Mouse (Mus musculus) limb, embryonic 12.5 days (tissue): Measurements from ENCODE around the gene Hyal3. TPM values are rescaled to one million over a fixed set of nuclear protein-coding genes. Genes with fewer than 3 reads are reported as not detected.
A peak's percentile ranks its signal among the peaks of the same experiment; 100 is the strongest.

Source experiments
- ATAC-seq: fragments of 200-750 bp; cut with Nextera tagmentation; 2 replicates; pipeline ENCODE4 v1.8.0; 2017; ENCODE audit warnings: low read depth, moderate TSS enrichment; ENCODE audit not compliant: insufficient number of reproducible peaks, insufficient read depth, low FRiP score, low TSS enrichment
- H3K27ac ChIP-seq: fragments of 300-500 bp; sonication (generic); 2 replicates; pipeline ENCODE4 v1.5.1; 2016; ENCODE audit warnings: mild to moderate bottlenecking, moderate library complexity
- H3K27me3 ChIP-seq: fragments of 300-500 bp; sonication (generic); 2 replicates; pipeline ENCODE4 v1.6.1; 2016; ENCODE audit warnings: mild to moderate bottlenecking, moderate library complexity
- H3K36me3 ChIP-seq: fragments of 300-500 bp; sonication (generic); 2 replicates; pipeline ENCODE4 v1.6.1; 2016; ENCODE audit warnings: mild to moderate bottlenecking, moderate library complexity
- H3K4me1 ChIP-seq: fragments of 300-500 bp; sonication (generic); replicated peaks from 2 replicates; pipeline ENCODE4 v1.6.1; 2016
- H3K4me2 ChIP-seq: fragments of 300-500 bp; sonication (generic); 2 replicates; pipeline ENCODE4 v1.6.1; 2016; ENCODE audit warnings: mild to moderate bottlenecking, moderate library complexity
- H3K4me3 ChIP-seq: fragments of 300-500 bp; sonication (generic); replicated peaks from 2 replicates; pipeline ENCODE4 v1.5.1; 2016; ENCODE audit warnings: mild to moderate bottlenecking
- H3K9ac ChIP-seq: fragments of 300-500 bp; sonication (generic); replicated peaks from 2 replicates; pipeline ENCODE4 v1.6.1; 2016; ENCODE audit warnings: mild to moderate bottlenecking, moderate library complexity
- H3K9me3 ChIP-seq: fragments of 300-500 bp; sonication (generic); 2 replicates; pipeline ENCODE4 v1.6.1; 2016; ENCODE audit warnings: mild to moderate bottlenecking, moderate library complexity
- WGBS: fragments of 180-500 bp; shearing (Covaris S2); methylation state at CpG from one replicate; pipeline ENCODE4 v1.1.7; 2016; 5-methylcytosine and 5-hydroxymethylcytosine counted together
- polyA plus RNA-seq: library from polyadenylated mRNA; unstranded; fragments of >200 nt; fragmentation: Nextera tagmentation; extraction: Ambion mirVana; gene quantifications from 2 replicates; pipeline ENCODE4 v1.2.1, GENCODE M21; 2016

Gene Hyal3
- polyA plus RNA-seq, 1 experiment from 2014 or later, result 1.4 TPM

GRCm38 (mm10) chr9:107575579-107576356 lies 4.8 kb upstream of the Hyal3 start:
- Histone ChIP-seq H3K9me3 (no peaks in the 10 kb centered on the region), H3K36me3 (peaks cover 44% of the 10 kb centered on the region), H3K27me3 (no peaks in the 10 kb centered on the region), H3K9ac (no peak overlapping the region), H3K4me1 (peaks cover 54% of the 10 kb centered on the region), H3K27ac (peak overlapping the region; percentile 83), H3K4me2 (no peak overlapping the region), H3K4me3 (no peak overlapping the region)
- no peak for ATAC-seq
- WGBS, result 80% methylated on average over 14 of the region's 14 CpGs

- ATAC-seq, result peak; percentile 59
- Histone ChIP-seq H3K4me1 (peaks cover 53% of the 10 kb centered on the region), H3K9ac (peak within 1 kb of the TSS; percentile 57), H3K4me3 (peak within 1 kb of the TSS; percentile 38), H3K27ac (peak within 1 kb of the TSS; percentile 83), H3K27me3 (no peaks in the 10 kb centered on the region), H3K9me3 (no peaks in the 10 kb centered on the region), H3K36me3 (peaks cover 36% of the 10 kb centered on the region), H3K4me2 (peak within 1 kb of the TSS; percentile 56)
- 23% methylated on average over 16 of the region's 16 CpGs for WGBS
These were observed 4.1 kb upstream of the Hyal3 start, which contains the start of gene Hyal1 for GRCm38 (mm10) chr9:107576357-107577107. Gene Hyal1, plus strand, starts transcription at chr9:107576927.

- Histone ChIP-seq H3K4me1 (peaks cover 60% of the 10 kb centered on the region), H3K27ac (no peak overlapping the region), H3K9ac (no peak overlapping the region), H3K4me2 (0 out of 2 replicates have a peak overlapping the region, but pooled peaks have one; percentile 56), H3K36me3 (peaks cover 26% of the 10 kb centered on the region), H3K27me3 (no peaks in the 10 kb centered on the region), H3K9me3 (no peaks in the 10 kb centered on the region), H3K4me3 (no peak overlapping the region)
- no peak for ATAC-seq
- 92% methylated on average over 10 of the region's 10 CpGs for WGBS
These were observed 2.7 kb upstream of the Hyal3 start for GRCm38 (mm10) chr9:107577871-107578270.

GRCm38 (mm10) chr9:107578587-107578986 lies 2.0 kb upstream of the Hyal3 start, which contains the start of gene Naa80:
Gene Naa80, plus strand, starts transcription at chr9:107578887.
- peaks cover 60% of the 10 kb centered on the region for H3K4me1 ChIP-seq
- H3K27ac ChIP-seq, result peak within 1 kb of the TSS; percentile 94
- no peak for ATAC-seq

GRCm38 (mm10) chr9:107579023-107579900 lies 1.4 kb upstream of the Hyal3 start:
- 0 out of 2 replicates have a peak overlapping the region, but pooled peaks have one; percentile 82 for H3K9ac ChIP-seq
- H3K27ac ChIP-seq, result peak overlapping the region; percentile 94
- no peaks in the 10 kb centered on the region for H3K27me3 ChIP-seq
- no peaks in the 10 kb centered on the region for H3K9me3 ChIP-seq
- H3K4me2 ChIP-seq, result peak overlapping the region; percentile 96
- ATAC-seq, result no peak
- 96% methylated on average over 14 of the region's 14 CpGs for WGBS
- H3K36me3 ChIP-seq, result peaks cover 27% of the 10 kb centered on the region
- H3K4me1 ChIP-seq, result peaks cover 60% of the 10 kb centered on the region
- H3K4me3 ChIP-seq, result no peak overlapping the region

More at GRCm38 (mm10) chr9:107578587-107578986, 2.0 kb upstream of the Hyal3 start, which contains the start of gene Naa80:
- H3K9me3 ChIP-seq, result no peaks in the 10 kb centered on the region
- no peaks in the 10 kb centered on the region for H3K27me3 ChIP-seq
- 0 out of 2 replicates have a peak within 1 kb of the TSS, but pooled peaks have one; percentile 82 for H3K9ac ChIP-seq
- WGBS, result 75% methylated on average over 3 of the region's 3 CpGs
- H3K36me3 ChIP-seq, result peaks cover 26% of the 10 kb centered on the region
- H3K4me2 ChIP-seq, result peak within 1 kb of the TSS; percentile 96
- no peak within 1 kb of the TSS for H3K4me3 ChIP-seq

- Histone ChIP-seq H3K27me3 (no peaks in the 10 kb centered on the region), H3K36me3 (peaks cover 19% of the 10 kb centered on the region), H3K9me3 (no peaks in the 10 kb centered on the region), H3K4me3 (peak overlapping the region; percentile 64), H3K9ac (peak overlapping the region; percentile 82), H3K4me1 (peaks cover 50% of the 10 kb centered on the region), H3K27ac (no peak overlapping the region), H3K4me2 (peak overlapping the region; percentile 96)
- WGBS, result 80% methylated on average over 4 of the region's 4 CpGs
- ATAC-seq, result no peak
These were observed 966 bp downstream of the Hyal3 start for GRCm38 (mm10) chr9:107581584-107581983.

- H3K9me3 ChIP-seq, result no peaks in the 10 kb centered on the region
- no peaks in the 10 kb centered on the region for H3K27me3 ChIP-seq
- H3K4me2 ChIP-seq, result no peak overlapping the region
- peaks cover 40% of the 10 kb centered on the region for H3K4me1 ChIP-seq
- WGBS, result 88% methylated on average over 7 of the region's 7 CpGs
- H3K36me3 ChIP-seq, result peaks cover 19% of the 10 kb centered on the region
- H3K9ac ChIP-seq, result no peak overlapping the region
- no peak for ATAC-seq
- H3K27ac ChIP-seq, result no peak overlapping the region
- no peak overlapping the region for H3K4me3 ChIP-seq
These were observed 2.0 kb downstream of the Hyal3 start for GRCm38 (mm10) chr9:107582509-107583062.

GRCm38 (mm10) chr9:107583174-107583573 lies 2.6 kb downstream of the Hyal3 start:
- peaks cover 36% of the 10 kb centered on the region for H3K4me1 ChIP-seq
- no peak for ATAC-seq
- 89% methylated on average over 14 of the region's 14 CpGs for WGBS
- no peak overlapping the region for H3K9ac ChIP-seq
- H3K4me3 ChIP-seq, result no peak overlapping the region
- no peaks in the 10 kb centered on the region for H3K27me3 ChIP-seq
- peaks cover 19% of the 10 kb centered on the region for H3K36me3 ChIP-seq
- H3K9me3 ChIP-seq, result no peaks in the 10 kb centered on the region
- no peak overlapping the region for H3K27ac ChIP-seq
- H3K4me2 ChIP-seq, result no peak overlapping the region

- WGBS, result 90% methylated on average over 5 of the region's 5 CpGs
- H3K4me3 ChIP-seq, result no peak overlapping the region
These were observed 5.9 kb downstream of the Hyal3 start for GRCm38 (mm10) chr9:107586504-107586903.

GRCm38 (mm10) chr9:107586974-107587832 lies 6.6 kb downstream of the Hyal3 start, which contains the start of gene Ifrd2:
Gene Ifrd2, plus strand, starts transcription at chr9:107587642.
- WGBS, result 14% methylated on average over 46 of the region's 46 CpGs
- Histone ChIP-seq H3K4me1 (peaks cover 11% of the 10 kb centered on the region), H3K36me3 (peaks cover 46% of the 10 kb centered on the region), H3K9ac (peak within 1 kb of the TSS; percentile 62), H3K27me3 (no peaks in the 10 kb centered on the region), H3K4me2 (peak within 1 kb of the TSS; percentile 81), H3K9me3 (no peaks in the 10 kb centered on the region), H3K4me3 (peak within 1 kb of the TSS; percentile 75), H3K27ac (no peak within 1 kb of the TSS)
- peak; percentile 94 for ATAC-seq

More at GRCm38 (mm10) chr9:107586504-107586903, 5.9 kb downstream of the Hyal3 start:
- H3K27me3 ChIP-seq, result no peaks in the 10 kb centered on the region
- H3K4me2 ChIP-seq, result no peak overlapping the region
- no peak overlapping the region for H3K9ac ChIP-seq
- peaks cover 39% of the 10 kb centered on the region for H3K36me3 ChIP-seq
- no peaks in the 10 kb centered on the region for H3K9me3 ChIP-seq
- no peak for ATAC-seq
- no peak overlapping the region for H3K27ac ChIP-seq
- peaks cover 18% of the 10 kb centered on the region for H3K4me1 ChIP-seq
